Mouse (Mus musculus): ENCODE data around the gene Pnp.

DNA sequence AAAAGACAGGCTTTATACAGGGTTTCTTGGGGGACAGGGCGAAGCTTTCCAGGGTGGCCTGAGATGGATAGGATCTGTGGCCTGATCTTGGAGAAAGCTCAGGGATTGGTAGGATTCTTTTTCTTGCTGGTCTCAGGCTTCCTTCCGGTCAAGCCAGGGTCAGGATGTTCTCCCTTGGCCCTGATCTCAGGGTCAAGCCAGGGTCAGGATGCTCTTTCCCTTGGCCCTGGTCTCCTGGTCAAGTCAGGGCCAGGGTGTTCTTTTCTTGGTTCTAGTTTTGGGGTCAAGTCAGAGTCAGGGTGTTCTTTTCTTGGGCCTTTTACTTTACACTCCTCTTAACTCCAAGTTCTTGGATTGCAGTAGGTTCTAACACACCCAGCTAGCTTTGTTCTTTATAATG is 56.8 kb downstream of the Pnp start:
- TF ChIP-seq POLR2A (IDR thresholded peaks at IDR 0.05; ENCODE audit: borderline replicate concordance, low read depth, low read length) (no peak), CTCF (IDR thresholded peaks at IDR 0.05; ENCODE audit: low read depth, low read length) (no peak)
